Mouse (Mus musculus): ENCODE measurements at regions not wholly inside any gene's neighbourhood (a gene's known extent, or its start where the extent isn't known, plus 50 kb on each side); places are given as distances from the start of the nearest gene placed in this dataset.

DNA sequence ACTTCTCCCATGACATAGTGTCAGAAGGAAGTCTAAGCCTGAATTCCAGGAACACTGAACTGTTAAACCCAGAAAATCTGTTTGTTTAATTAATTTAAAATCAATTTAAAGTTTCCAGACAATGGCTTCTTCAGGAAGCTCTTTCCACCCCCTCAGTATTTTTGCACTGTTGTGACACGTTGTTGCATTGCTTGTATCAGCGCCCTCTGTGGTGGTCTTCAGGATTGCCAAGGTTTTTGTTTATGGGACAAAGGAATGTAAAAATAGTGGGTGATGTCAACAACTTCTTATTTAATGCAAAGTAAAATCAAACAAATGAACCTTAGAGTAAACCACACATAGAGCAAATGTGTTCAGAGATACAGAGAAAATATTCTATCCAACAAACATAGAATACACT is 107.5 kb downstream of the Nab1 start:
- TF ChIP-seq CTCF (IDR thresholded peaks at IDR 0.05; ENCODE audit: low read depth, low read length): no peak
- no peak for TF ChIP-seq GATA1 (IDR thresholded peaks at IDR 0.05; ENCODE audit: borderline replicate concordance, low read length)
- TF ChIP-seq POLR2AphosphoS5 (IDR thresholded peaks at IDR 0.05; ENCODE audit: insufficient replicate concordance, low read depth, low read length): no peak
